Mouse (Mus musculus): ENCODE measurements around the gene Mb21d2.

DNA sequence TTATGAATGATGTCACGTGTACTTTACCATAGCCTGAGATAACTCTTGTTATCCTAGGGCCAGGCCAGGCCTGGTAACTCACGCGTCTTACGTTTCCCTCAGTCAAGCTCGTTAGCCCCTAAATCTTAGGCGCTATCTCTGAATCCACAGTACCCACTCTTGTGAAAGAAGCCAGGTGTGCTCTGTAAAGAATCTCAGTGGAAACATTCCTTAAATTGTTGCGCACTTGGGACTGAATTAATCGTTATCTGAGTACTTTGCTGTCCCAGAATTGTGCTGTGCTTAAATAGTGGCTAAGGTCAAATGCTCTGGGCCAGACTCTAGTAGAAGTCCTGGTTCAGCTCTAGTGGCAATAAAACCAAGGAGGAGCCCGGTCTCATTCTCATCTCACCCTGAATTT, 60.6 kb downstream of the Mb21d2 start:
- no peak for TF ChIP-seq EP300 (IDR thresholded peaks at IDR 0.05; ENCODE audit: low read length)
- no peak for TF ChIP-seq KAT2A (IDR thresholded peaks at IDR 0.05; ENCODE audit: insufficient replicate concordance, low read length)
- no peak for TF ChIP-seq CTCF (conservative IDR thresholded peaks at IDR 0.05 in 1 of 2, IDR thresholded peaks at IDR 0.05 in 1 of 2; ENCODE audit: low read depth in 2 of 2, low read length in 2 of 2)
- TF ChIP-seq MAFK (IDR thresholded peaks at IDR 0.05; ENCODE audit: insufficient replicate concordance, low read length), result no peak

Data from CH12.LX (cell line).